Mouse (Mus musculus): ENCODE measurements at regions not wholly inside any gene's neighbourhood (a gene's known extent, or its start where the extent isn't known, plus 50 kb on each side); places are given as distances from the start of the nearest gene placed in this dataset.

- no peak for TF ChIP-seq POLR2A (IDR thresholded peaks at IDR 0.05; ENCODE audit: control insufficient read depth, low read depth, low read length)
- no peak for TF ChIP-seq CTCF (IDR thresholded peaks at IDR 0.05; ENCODE audit: control insufficient read depth, insufficient read depth, insufficient replicate concordance, low read depth, low read length)
- no peaks in the 10 kb centered on the region for H3K27me3 ChIP-seq (ENCODE audit: control insufficient read depth, insufficient read depth, low read length)
- H3K4me3 ChIP-seq (ENCODE audit: control insufficient read depth, low read depth, low read length) = no peak overlapping the region
- no peaks in the 10 kb centered on the region for H3K36me3 ChIP-seq (ENCODE audit: control insufficient read depth, insufficient read depth, low read length)
- H3K4me1 ChIP-seq (ENCODE audit: control insufficient read depth, insufficient read depth, low read length) = no peaks in the 10 kb centered on the region
- H3K27ac ChIP-seq (ENCODE audit: control insufficient read depth, insufficient read depth, low read depth, low read length) = no peak overlapping the region
Measured at GRCm38 (mm10) chr8:127957571-127957970, 400.8 kb upstream of the Nrp1 start.

DNA sequence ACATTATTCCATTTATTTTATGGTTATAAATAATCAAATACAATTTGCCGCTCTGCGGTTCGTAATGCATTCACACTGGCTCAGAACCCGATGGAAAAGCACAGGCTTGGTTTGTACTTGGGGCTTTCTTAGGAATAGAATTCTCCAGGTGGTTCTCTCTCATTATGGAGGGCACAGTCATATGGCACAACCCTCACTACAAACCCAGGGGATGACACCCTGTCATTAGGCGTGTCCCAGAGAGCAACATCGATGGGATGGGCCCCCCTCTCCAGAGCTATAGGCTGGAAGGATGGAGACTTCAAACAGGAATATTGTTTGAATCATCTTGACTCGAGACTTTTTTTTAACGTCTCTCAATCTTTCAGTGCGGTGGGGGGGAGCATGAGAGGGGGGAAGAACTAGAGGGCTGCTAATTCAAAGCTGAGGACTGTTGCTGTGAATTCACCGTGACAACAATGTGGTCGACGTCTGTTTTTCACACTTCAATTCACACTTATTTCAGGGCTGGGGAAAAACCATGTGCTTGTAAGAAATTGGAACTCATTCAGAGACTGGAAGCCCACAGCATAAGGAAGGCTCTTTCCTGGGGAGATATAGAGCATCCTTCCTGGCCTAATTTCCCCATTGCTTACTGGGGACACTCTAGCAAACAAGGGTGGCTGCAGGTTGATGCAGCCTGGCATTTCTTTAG, 399.9 kb upstream of the Nrp1 start:
- Histone ChIP-seq H3K4me1 (ENCODE audit: control insufficient read depth, insufficient read depth, low read length) (no peaks in the 10 kb centered on the region), H3K36me3 (ENCODE audit: control insufficient read depth, insufficient read depth, low read length) (no peaks in the 10 kb centered on the region), H3K27me3 (ENCODE audit: control insufficient read depth, insufficient read depth, low read length) (no peaks in the 10 kb centered on the region), H3K27ac (ENCODE audit: control insufficient read depth, insufficient read depth, low read depth, low read length) (no peak overlapping the region), H3K4me3 (ENCODE audit: control insufficient read depth, low read depth, low read length) (no peak overlapping the region)
- no peak for TF ChIP-seq POLR2A (IDR thresholded peaks at IDR 0.05; ENCODE audit: control insufficient read depth, low read depth, low read length)
- TF ChIP-seq CTCF (IDR thresholded peaks at IDR 0.05; ENCODE audit: control insufficient read depth, insufficient read depth, insufficient replicate concordance, low read depth, low read length) = no peak

DNA sequence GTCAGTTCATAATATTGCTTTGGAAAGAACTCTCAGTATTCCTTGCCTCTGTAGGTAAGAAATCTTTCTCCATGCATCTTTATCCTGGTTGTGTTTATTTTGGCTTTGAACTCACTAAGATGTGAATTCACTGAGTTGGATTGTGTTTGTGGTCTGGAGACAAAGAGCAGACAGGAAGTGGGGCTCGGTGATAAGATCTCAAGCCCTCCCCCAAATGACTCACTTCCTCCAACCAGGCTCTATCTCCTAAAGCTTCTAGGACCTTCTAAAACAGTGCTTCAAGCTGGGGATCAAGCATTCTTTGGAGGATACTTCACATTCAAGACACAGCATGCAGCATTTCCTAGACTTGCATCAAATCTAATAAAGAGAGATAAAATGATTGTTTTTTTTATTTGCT, 395.5 kb upstream of the Nrp1 start:
- no peak for TF ChIP-seq POLR2A (IDR thresholded peaks at IDR 0.05; ENCODE audit: control insufficient read depth, low read depth, low read length)
- no peak for TF ChIP-seq CTCF (IDR thresholded peaks at IDR 0.05; ENCODE audit: control insufficient read depth, insufficient read depth, insufficient replicate concordance, low read depth, low read length)
- no peak overlapping the region for H3K4me3 ChIP-seq (ENCODE audit: control insufficient read depth, low read depth, low read length)
- no peaks in the 10 kb centered on the region for H3K4me1 ChIP-seq (ENCODE audit: control insufficient read depth, insufficient read depth, low read length)
- no peaks in the 10 kb centered on the region for H3K36me3 ChIP-seq (ENCODE audit: control insufficient read depth, insufficient read depth, low read length)
- no peak overlapping the region for H3K27ac ChIP-seq (ENCODE audit: control insufficient read depth, insufficient read depth, low read depth, low read length)
- no peaks in the 10 kb centered on the region for H3K27me3 ChIP-seq (ENCODE audit: control insufficient read depth, insufficient read depth, low read length)

GRCm38 (mm10) chr8:127963625-127964024, 394.8 kb upstream of the Nrp1 start:
- no peaks in the 10 kb centered on the region for H3K27me3 ChIP-seq (ENCODE audit: control insufficient read depth, insufficient read depth, low read length)
- H3K4me3 ChIP-seq (ENCODE audit: control insufficient read depth, low read depth, low read length) = no peak overlapping the region
- no peaks in the 10 kb centered on the region for H3K4me1 ChIP-seq (ENCODE audit: control insufficient read depth, insufficient read depth, low read length)
- H3K27ac ChIP-seq (ENCODE audit: control insufficient read depth, insufficient read depth, low read depth, low read length) = no peak overlapping the region
- TF ChIP-seq POLR2A (IDR thresholded peaks at IDR 0.05; ENCODE audit: control insufficient read depth, low read depth, low read length) (no peak), CTCF (IDR thresholded peaks at IDR 0.05; ENCODE audit: control insufficient read depth, insufficient read depth, insufficient replicate concordance, low read depth, low read length) (no peak)
- no peaks in the 10 kb centered on the region for H3K36me3 ChIP-seq (ENCODE audit: control insufficient read depth, insufficient read depth, low read length)

- Histone ChIP-seq H3K27me3 (ENCODE audit: control insufficient read depth, insufficient read depth, low read length) (no peaks in the 10 kb centered on the region), H3K4me3 (ENCODE audit: control insufficient read depth, low read depth, low read length) (no peak overlapping the region), H3K36me3 (ENCODE audit: control insufficient read depth, insufficient read depth, low read length) (no peaks in the 10 kb centered on the region), H3K27ac (ENCODE audit: control insufficient read depth, insufficient read depth, low read depth, low read length) (no peak overlapping the region), H3K4me1 (ENCODE audit: control insufficient read depth, insufficient read depth, low read length) (no peaks in the 10 kb centered on the region)
- TF ChIP-seq CTCF (IDR thresholded peaks at IDR 0.05; ENCODE audit: control insufficient read depth, insufficient read depth, insufficient replicate concordance, low read depth, low read length) (no peak), POLR2A (IDR thresholded peaks at IDR 0.05; ENCODE audit: control insufficient read depth, low read depth, low read length) (no peak)
Measured at GRCm38 (mm10) chr8:127964801-127965200, 393.6 kb upstream of the Nrp1 start.

DNA sequence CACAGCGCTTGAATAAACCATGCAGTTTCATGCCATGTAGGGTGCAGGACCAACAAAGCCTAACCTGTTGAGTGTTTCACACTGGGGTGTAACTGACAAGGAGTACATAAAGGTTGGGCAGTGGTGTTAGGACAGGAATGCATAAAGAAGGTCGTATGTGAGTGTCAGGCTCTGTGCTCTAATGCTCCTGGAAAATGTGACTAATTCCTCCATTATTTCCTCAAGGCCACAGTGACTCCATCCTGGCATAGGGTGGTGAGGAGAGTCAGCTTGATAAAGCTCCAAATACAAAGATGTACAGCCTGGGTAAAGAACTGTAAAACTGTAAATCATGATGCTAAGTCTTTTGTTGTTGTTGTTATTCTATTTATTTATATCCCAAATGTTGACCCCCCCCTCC, 393.1 kb upstream of the Nrp1 start:
- Histone ChIP-seq H3K4me3 (ENCODE audit: control insufficient read depth, low read depth, low read length) (no peak overlapping the region), H3K4me1 (ENCODE audit: control insufficient read depth, insufficient read depth, low read length) (no peaks in the 10 kb centered on the region), H3K36me3 (ENCODE audit: control insufficient read depth, insufficient read depth, low read length) (no peaks in the 10 kb centered on the region), H3K27ac (ENCODE audit: control insufficient read depth, insufficient read depth, low read depth, low read length) (no peak overlapping the region), H3K27me3 (ENCODE audit: control insufficient read depth, insufficient read depth, low read length) (no peaks in the 10 kb centered on the region)
- TF ChIP-seq POLR2A (IDR thresholded peaks at IDR 0.05; ENCODE audit: control insufficient read depth, low read depth, low read length) (no peak), CTCF (IDR thresholded peaks at IDR 0.05; ENCODE audit: control insufficient read depth, insufficient read depth, insufficient replicate concordance, low read depth, low read length) (no peak)

DNA sequence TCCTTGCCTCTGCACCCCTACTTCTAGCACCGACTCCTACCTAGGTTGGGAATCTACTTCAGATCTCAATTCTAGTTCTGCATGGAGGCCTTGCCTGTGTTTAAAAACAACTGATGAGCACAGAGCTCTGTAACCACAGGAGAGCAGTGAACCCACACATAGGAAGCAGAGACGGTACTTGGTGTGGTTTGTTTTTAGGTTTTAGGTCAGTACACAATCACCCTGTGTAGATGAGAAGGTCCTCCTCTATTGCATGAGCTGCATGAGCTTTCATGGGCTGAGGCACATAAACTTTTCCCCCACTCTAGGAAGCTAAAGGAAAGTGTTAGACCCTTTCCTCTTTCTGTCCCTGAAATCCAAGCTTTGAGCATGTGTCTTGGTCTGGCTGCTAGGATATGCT, 390.4 kb upstream of the Nrp1 start:
- TF ChIP-seq POLR2A (IDR thresholded peaks at IDR 0.05; ENCODE audit: control insufficient read depth, low read depth, low read length) = no peak
- no peak for TF ChIP-seq CTCF (IDR thresholded peaks at IDR 0.05; ENCODE audit: control insufficient read depth, insufficient read depth, insufficient replicate concordance, low read depth, low read length)
- no peak overlapping the region for H3K27ac ChIP-seq (ENCODE audit: control insufficient read depth, insufficient read depth, low read depth, low read length)
- H3K36me3 ChIP-seq (ENCODE audit: control insufficient read depth, insufficient read depth, low read length) = no peaks in the 10 kb centered on the region
- no peak overlapping the region for H3K4me3 ChIP-seq (ENCODE audit: control insufficient read depth, low read depth, low read length)
- H3K4me1 ChIP-seq (ENCODE audit: control insufficient read depth, insufficient read depth, low read length) = no peaks in the 10 kb centered on the region
- H3K27me3 ChIP-seq (ENCODE audit: control insufficient read depth, insufficient read depth, low read length) = no peaks in the 10 kb centered on the region

Data from testis, adult 2 months (tissue).